Mouse (Mus musculus): Measurements from ENCODE around the gene Frmd8.

The Frmd8 gene

GRCm38 (mm10) chr19:5808955-5809711 lies 65.9 kb downstream of the Frmd8 start:
- no peak for DNase-seq (ENCODE audit: low read depth, low spot score)

GRCm38 (mm10) chr19:5807740-5808139 lies 67.3 kb downstream of the Frmd8 start:
- no peak for DNase-seq (ENCODE audit: low read depth, low spot score)

- DNase-seq (ENCODE audit: low read depth, low spot score) = no peak
Observed at GRCm38 (mm10) chr19:5806809-5807205, 68.3 kb downstream of the Frmd8 start.

- DNase-seq (ENCODE audit: low read depth, low spot score) = no peak
Observed at GRCm38 (mm10) chr19:5806051-5806808, 68.8 kb downstream of the Frmd8 start.

GRCm38 (mm10) chr19:5804371-5804899 lies 70.6 kb downstream of the Frmd8 start:
- no peak for DNase-seq (ENCODE audit: low read depth, low spot score)

- DNase-seq (ENCODE audit: low read depth, low spot score) = no peak
Observed at GRCm38 (mm10) chr19:5803881-5804279, 71.2 kb downstream of the Frmd8 start.

GRCm38 (mm10) chr19:5803041-5803880 lies 71.8 kb downstream of the Frmd8 start:
- DNase-seq (ENCODE audit: low read depth, low spot score) = peak; percentile 94

- DNase-seq (ENCODE audit: low read depth, low spot score) = no peak
Observed at GRCm38 (mm10) chr19:5802787-5803040, 72.4 kb downstream of the Frmd8 start.

GRCm38 (mm10) chr19:5802011-5802786 lies 72.9 kb downstream of the Frmd8 start:
- DNase-seq (ENCODE audit: low read depth, low spot score) = no peak

- no peak for DNase-seq (ENCODE audit: low read depth, low spot score)
Observed at GRCm38 (mm10) chr19:5801432-5801964, 73.6 kb downstream of the Frmd8 start.

GRCm38 (mm10) chr19:5800632-5801431 lies 74.2 kb downstream of the Frmd8 start:
- DNase-seq (ENCODE audit: low read depth, low spot score) = no peak

- DNase-seq (ENCODE audit: low read depth, low spot score) = no peak
Observed at GRCm38 (mm10) chr19:5800350-5800631, 74.8 kb downstream of the Frmd8 start.
